Mouse (Mus musculus): ENCODE measurements around the gene Ifih1. TPM values are rescaled to one million over a fixed set of nuclear protein-coding genes. Genes with fewer than 3 reads are reported as not detected.
A peak's percentile ranks its signal among the peaks of the same experiment; 100 is the strongest.

Gene Ifih1
- polyA plus RNA-seq, 1 experiment from 2014 or later: 6.2 TPM

GRCm38 (mm10) chr2:62573753-62574159 lies 72.3 kb downstream of the Ifih1 start, which contains the start of gene Fap:
Gene Fap (minus strand): TSS chr2:62574075.
- Histone ChIP-seq H3K9ac (replicated peaks) (no peak within 1 kb of the TSS), H3K9me3 (ENCODE audit: low read length) (no peaks in the 10 kb centered on the region), H3K27me3 (ENCODE audit: insufficient read depth, low read length) (no peaks in the 10 kb centered on the region), H3K4me1 (ENCODE audit: insufficient read depth) (no peaks in the 10 kb centered on the region), H3K4me2 (ENCODE audit: low read depth, low read length) (no peak within 1 kb of the TSS), H3K4me3 (ENCODE audit: low read depth, low read length) (no peak within 1 kb of the TSS), H3K27ac (ENCODE audit: low read depth) (no peak within 1 kb of the TSS), H3K36me3 (replicated peaks; ENCODE audit: insufficient read depth, low read length) (no peaks in the 10 kb centered on the region)
- WGBS (ENCODE audit: insufficient replicate concordance): 82% methylated on average over 12 of the region's 12 CpGs
- no peak for TF ChIP-seq CTCF (IDR thresholded peaks at IDR 0.05; ENCODE audit: low read depth)
- TF ChIP-seq EP300 (IDR thresholded peaks at IDR 0.05; ENCODE audit: low read depth): no peak
- ATAC-seq (no peak), DNase-seq (no peak)

GRCm38 (mm10) chr2:62573099-62573752 lies 72.8 kb downstream of the Ifih1 start:
- ATAC-seq (no peak), DNase-seq (no peak)
- Histone ChIP-seq H3K4me3 (ENCODE audit: low read depth, low read length) (no peak overlapping the region), H3K4me2 (ENCODE audit: low read depth, low read length) (no peak overlapping the region), H3K36me3 (replicated peaks; ENCODE audit: insufficient read depth, low read length) (no peaks in the 10 kb centered on the region), H3K27me3 (ENCODE audit: insufficient read depth, low read length) (no peaks in the 10 kb centered on the region), H3K9ac (replicated peaks) (no peak overlapping the region), H3K27ac (ENCODE audit: low read depth) (no peak overlapping the region), H3K4me1 (ENCODE audit: insufficient read depth) (no peaks in the 10 kb centered on the region), H3K9me3 (ENCODE audit: low read length) (no peaks in the 10 kb centered on the region)
- TF ChIP-seq CTCF (IDR thresholded peaks at IDR 0.05; ENCODE audit: low read depth): no peak
- TF ChIP-seq EP300 (IDR thresholded peaks at IDR 0.05; ENCODE audit: low read depth): no peak
- 77% methylated on average over 10 of the region's 10 CpGs for WGBS (ENCODE audit: insufficient replicate concordance)

GRCm38 (mm10) chr2:62564687-62565086 lies 81.4 kb downstream of the Ifih1 start:
- DNase-seq: no peak
- Histone ChIP-seq H3K9me3 (ENCODE audit: low read length) (no peaks in the 10 kb centered on the region), H3K4me2 (ENCODE audit: low read depth, low read length) (no peak overlapping the region), H3K27ac (ENCODE audit: low read depth) (no peak overlapping the region), H3K36me3 (replicated peaks; ENCODE audit: insufficient read depth, low read length) (no peaks in the 10 kb centered on the region), H3K4me1 (ENCODE audit: insufficient read depth) (no peaks in the 10 kb centered on the region), H3K9ac (replicated peaks) (no peak overlapping the region), H3K4me3 (ENCODE audit: low read depth, low read length) (no peak overlapping the region), H3K27me3 (ENCODE audit: insufficient read depth, low read length) (no peaks in the 10 kb centered on the region)
- ATAC-seq: no peak
- TF ChIP-seq EP300 (IDR thresholded peaks at IDR 0.05; ENCODE audit: low read depth) (no peak), CTCF (IDR thresholded peaks at IDR 0.05; ENCODE audit: low read depth) (no peak)
- WGBS (ENCODE audit: insufficient replicate concordance): 73% methylated on average over 1 of the region's 1 CpGs

GRCm38 (mm10) chr2:62562661-62563485 lies 83.2 kb downstream of the Ifih1 start:
- Histone ChIP-seq H3K27ac (ENCODE audit: low read depth) (no peak overlapping the region), H3K4me1 (ENCODE audit: insufficient read depth) (no peaks in the 10 kb centered on the region), H3K4me2 (ENCODE audit: low read depth, low read length) (no peak overlapping the region), H3K4me3 (ENCODE audit: low read depth, low read length) (no peak overlapping the region), H3K9me3 (ENCODE audit: low read length) (no peaks in the 10 kb centered on the region), H3K27me3 (ENCODE audit: insufficient read depth, low read length) (no peaks in the 10 kb centered on the region), H3K9ac (replicated peaks) (no peak overlapping the region), H3K36me3 (replicated peaks; ENCODE audit: insufficient read depth, low read length) (no peaks in the 10 kb centered on the region)
- 59% methylated on average over 5 of the region's 5 CpGs for WGBS (ENCODE audit: insufficient replicate concordance)
- ATAC-seq (no peak), DNase-seq (no peak)
- no peak for TF ChIP-seq EP300 (IDR thresholded peaks at IDR 0.05; ENCODE audit: low read depth)
- TF ChIP-seq CTCF (IDR thresholded peaks at IDR 0.05; ENCODE audit: low read depth): no peak

- no peaks in the 10 kb centered on the region for H3K4me1 ChIP-seq (ENCODE audit: insufficient read depth)
- peaks cover 2% of the 10 kb centered on the region; the same call in 1 of the 2 replicates for H3K9me3 ChIP-seq (ENCODE audit: low read length)
- no peak overlapping the region for H3K27ac ChIP-seq (ENCODE audit: low read depth)
- H3K27me3 ChIP-seq (ENCODE audit: insufficient read depth, low read length): no peaks in the 10 kb centered on the region
- ATAC-seq (no peak), DNase-seq (peak; percentile 14)
- WGBS (ENCODE audit: insufficient replicate concordance): 74% methylated on average over 2 of the region's 2 CpGs
- no peak overlapping the region for H3K9ac ChIP-seq (replicated peaks)
- H3K4me2 ChIP-seq (ENCODE audit: low read depth, low read length): no peak overlapping the region
- H3K36me3 ChIP-seq (replicated peaks; ENCODE audit: insufficient read depth, low read length): no peaks in the 10 kb centered on the region
- TF ChIP-seq EP300 (IDR thresholded peaks at IDR 0.05; ENCODE audit: low read depth) (no peak), CTCF (IDR thresholded peaks at IDR 0.05; ENCODE audit: low read depth) (peak; percentile 59)
- H3K4me3 ChIP-seq (ENCODE audit: low read depth, low read length): no peak overlapping the region
These were observed 88.6 kb downstream of the Ifih1 start for GRCm38 (mm10) chr2:62557417-62557816.

GRCm38 (mm10) chr2:62556349-62556748 lies 89.7 kb downstream of the Ifih1 start:
- DNase-seq: no peak
- no peaks in the 10 kb centered on the region for H3K27me3 ChIP-seq (ENCODE audit: insufficient read depth, low read length)
- no peak overlapping the region for H3K4me3 ChIP-seq (ENCODE audit: low read depth, low read length)
- peaks cover 2% of the 10 kb centered on the region; the same call in 1 of the 2 replicates for H3K9me3 ChIP-seq (ENCODE audit: low read length)
- TF ChIP-seq EP300 (IDR thresholded peaks at IDR 0.05; ENCODE audit: low read depth) (no peak), CTCF (IDR thresholded peaks at IDR 0.05; ENCODE audit: low read depth) (no peak)
- no peak overlapping the region for H3K4me2 ChIP-seq (ENCODE audit: low read depth, low read length)
- 87% methylated on average over 9 of the region's 9 CpGs for WGBS (ENCODE audit: insufficient replicate concordance)
- no peak for ATAC-seq
- H3K9ac ChIP-seq (replicated peaks): no peak overlapping the region
- H3K36me3 ChIP-seq (replicated peaks; ENCODE audit: insufficient read depth, low read length): no peaks in the 10 kb centered on the region
- H3K27ac ChIP-seq (ENCODE audit: low read depth): no peak overlapping the region
- H3K4me1 ChIP-seq (ENCODE audit: insufficient read depth): no peaks in the 10 kb centered on the region
